Mouse (Mus musculus): Measurements from ENCODE around the gene C2cd2.
"Not testable (repeated sequence)": the region's sequence is repeated elsewhere in the genome, so short reads cannot be mapped to it uniquely, and the experiment has no call there.

The C2cd2 gene

GRCm38 (mm10) chr16:97962151-97962948 is at the start of gene C2cd2, which contains the start of gene Zbtb21:
Gene C2cd2 (minus strand): TSS chr16:97962598.
Gene Zbtb21 (minus strand): TSS chr16:97962622.
- peak; percentile 100 for DNase-seq

GRCm38 (mm10) chr16:97997383-97997731 is 35.0 kb upstream of the C2cd2 start:
- not testable (repeated sequence) for DNase-seq

GRCm38 (mm10) chr16:97996616-97997382 is 34.4 kb upstream of the C2cd2 start, which contains the start of gene B230307C23Rik:
Gene B230307C23Rik (plus strand): TSS chr16:97997315.
- peak; percentile 100 for DNase-seq

- DNase-seq, result peak; percentile 97
These were observed 33.6 kb upstream of the C2cd2 start for GRCm38 (mm10) chr16:97995849-97996615.

GRCm38 (mm10) chr16:97992477-97992876 is 30.1 kb upstream of the C2cd2 start:
- DNase-seq, result not testable (repeated sequence)

GRCm38 (mm10) chr16:97991517-97991916 is 29.1 kb upstream of the C2cd2 start:
- DNase-seq, result peak; percentile 24

GRCm38 (mm10) chr16:97984589-97984988 is 22.2 kb upstream of the C2cd2 start:
- peak; percentile 9 for DNase-seq

GRCm38 (mm10) chr16:97981362-97981761 is 19.0 kb upstream of the C2cd2 start:
- DNase-seq, result no peak

GRCm38 (mm10) chr16:97977722-97978121 is 15.3 kb upstream of the C2cd2 start:
- DNase-seq, result no peak

- DNase-seq, result no peak
These were observed 14.9 kb upstream of the C2cd2 start for GRCm38 (mm10) chr16:97977277-97977676.

GRCm38 (mm10) chr16:97963956-97964540 is 1.6 kb upstream of the C2cd2 start:
- peak; percentile 79 for DNase-seq

- no peak for DNase-seq
These were observed 832 bp downstream of the C2cd2 start for GRCm38 (mm10) chr16:97961381-97962150.

GRCm38 (mm10) chr16:97960348-97960747 is 2.0 kb downstream of the C2cd2 start:
- no peak for DNase-seq

GRCm38 (mm10) chr16:97958401-97958973 is 3.9 kb downstream of the C2cd2 start:
- peak; percentile 19 for DNase-seq

GRCm38 (mm10) chr16:97957626-97958025 is 4.8 kb downstream of the C2cd2 start:
- peak; percentile 94 for DNase-seq

GRCm38 (mm10) chr16:97956011-97956410 is 6.4 kb downstream of the C2cd2 start:
- DNase-seq, result peak; percentile 66

GRCm38 (mm10) chr16:97953300-97953699 is 9.1 kb downstream of the C2cd2 start:
- peak; percentile 39 for DNase-seq

GRCm38 (mm10) chr16:97952801-97953200 is 9.6 kb downstream of the C2cd2 start:
- DNase-seq, result peak; percentile 87

GRCm38 (mm10) chr16:97952371-97952770 is 10.0 kb downstream of the C2cd2 start:
- DNase-seq, result peak; percentile 80

- DNase-seq, result no peak
These were observed 12.3 kb downstream of the C2cd2 start for GRCm38 (mm10) chr16:97950061-97950460.

- DNase-seq, result peak; percentile 55
These were observed 13.6 kb downstream of the C2cd2 start for GRCm38 (mm10) chr16:97948836-97949235.
